Mouse (Mus musculus) cerebral cortex, adult 2 months (tissue): ENCODE measurements around the gene Padi2.

Experiments
- WGBS: fragments of 180-500 bp; shearing (Covaris S2); methylation state at CpG from one replicate; pipeline ENCODE4 v1.1.7; 2018; 5-methylcytosine and 5-hydroxymethylcytosine counted together

Padi2 gene

GRCm38 (mm10) chr4:140986024-140986710, 80.0 kb downstream of the Padi2 start:
- WGBS = 24% methylated on average over 15 of the region's 15 CpGs

- under 1% methylated on average over 58 of the region's 58 CpGs for WGBS
Observed at GRCm38 (mm10) chr4:140986711-140987395, 80.7 kb downstream of the Padi2 start, which contains the start of gene Atp13a2. TSS of gene Atp13a2 (plus strand) at chr4:140986873.

GRCm38 (mm10) chr4:140987476-140987875, 81.3 kb downstream of the Padi2 start:
- WGBS = 18% methylated on average over 7 of the region's 7 CpGs

GRCm38 (mm10) chr4:140988706-140989290, 82.7 kb downstream of the Padi2 start:
- WGBS = 51% methylated on average over 7 of the region's 7 CpGs

DNA sequence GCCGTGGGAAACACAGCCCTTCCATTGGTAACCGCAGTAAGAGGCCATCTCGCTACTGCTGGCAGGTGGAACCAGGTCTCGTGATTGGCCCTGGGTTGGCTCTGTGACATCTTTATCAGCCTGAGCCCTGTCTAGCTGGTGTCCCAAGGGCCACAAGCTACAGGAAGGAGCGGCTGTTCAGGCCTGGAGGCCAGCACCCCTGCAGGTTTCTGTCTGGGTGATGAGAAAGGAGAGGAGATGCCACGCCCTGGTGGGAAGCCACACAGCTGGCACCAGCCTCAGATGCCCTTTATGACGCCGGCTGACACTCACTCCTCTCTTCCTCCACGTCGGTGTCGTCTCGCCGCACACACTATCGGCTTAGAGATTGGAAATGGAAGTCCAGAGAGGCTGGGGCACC, 83.3 kb downstream of the Padi2 start:
- WGBS = 81% methylated on average over 14 of the region's 14 CpGs

DNA sequence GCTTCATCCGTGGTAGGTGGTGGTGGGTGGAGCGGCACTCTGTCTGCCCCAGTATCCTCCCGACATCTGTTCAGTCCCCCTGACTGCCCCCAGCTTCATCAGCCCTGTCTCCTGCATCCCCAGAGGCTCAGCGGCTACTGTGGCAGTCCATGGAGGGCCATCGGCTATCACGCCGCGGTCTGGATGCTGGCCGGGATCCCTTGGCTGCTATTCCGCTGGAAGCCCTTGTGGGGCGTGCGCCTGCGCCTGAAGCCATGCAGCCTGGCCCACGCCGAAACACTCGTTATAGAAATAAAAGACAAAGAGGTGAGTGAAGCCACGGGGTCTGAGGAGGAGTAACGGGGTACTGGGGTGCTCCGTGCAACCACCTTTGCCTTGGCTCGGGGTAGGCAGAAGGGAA, 86.1 kb downstream of the Padi2 start:
- WGBS = 71% methylated on average over 20 of the region's 20 CpGs

GRCm38 (mm10) chr4:140993846-140994245, 87.7 kb downstream of the Padi2 start:
- 76% methylated on average over 8 of the region's 8 CpGs for WGBS

DNA sequence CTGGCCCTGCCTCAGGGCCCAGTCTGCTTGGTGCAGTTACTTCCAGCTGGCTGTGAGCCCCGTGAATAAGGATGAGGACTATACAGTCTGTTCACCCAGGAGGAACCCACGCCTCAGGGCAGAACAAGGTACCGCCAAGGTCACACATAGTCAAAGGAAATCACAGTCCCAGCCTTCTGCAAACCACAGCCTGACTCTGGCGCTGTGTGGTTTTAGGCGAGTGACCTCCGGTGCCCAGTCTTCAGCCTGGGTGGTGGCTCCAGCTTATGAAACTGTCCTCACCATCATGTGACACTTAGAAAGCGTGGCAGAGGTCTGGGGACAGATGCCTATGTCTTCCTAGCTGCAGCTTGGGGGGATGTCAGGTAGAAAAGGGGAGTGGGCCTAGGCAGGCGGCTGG, 89.7 kb downstream of the Padi2 start:
- WGBS = 90% methylated on average over 8 of the region's 8 CpGs

DNA sequence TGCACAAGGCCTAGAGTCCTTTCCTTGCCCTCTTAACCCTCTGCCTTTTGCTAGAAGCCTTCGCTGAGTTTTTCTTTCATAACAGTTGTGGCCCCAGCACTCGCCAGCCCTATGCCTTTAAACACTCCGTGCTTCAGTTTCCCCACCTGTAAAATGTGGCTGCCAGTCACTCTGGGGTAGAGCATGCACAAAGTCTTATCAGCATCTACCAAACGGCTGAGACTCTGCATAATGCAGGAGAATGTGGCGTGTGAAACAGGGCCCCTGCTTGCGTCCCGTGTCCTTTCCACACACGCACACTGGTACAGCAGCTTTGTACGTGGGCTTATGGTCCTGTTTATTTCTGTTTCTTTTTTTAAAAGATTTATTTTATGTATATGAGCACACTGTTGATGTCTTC, 90.7 kb downstream of the Padi2 start:
- WGBS = 91% methylated on average over 9 of the region's 9 CpGs
